Mouse (Mus musculus): Measurements from ENCODE around the gene Rbmy. TPM values are rescaled to one million over a fixed set of nuclear protein-coding genes. Genes with fewer than 3 reads are reported as not detected.
"Not testable (repeated sequence)": the region's sequence is repeated elsewhere in the genome, so short reads cannot be mapped to it uniquely, and the experiment has no call there.

Rbmy gene
- polyA plus RNA-seq (2012; rRNA removed): not detected in 2 replicates

DNA sequence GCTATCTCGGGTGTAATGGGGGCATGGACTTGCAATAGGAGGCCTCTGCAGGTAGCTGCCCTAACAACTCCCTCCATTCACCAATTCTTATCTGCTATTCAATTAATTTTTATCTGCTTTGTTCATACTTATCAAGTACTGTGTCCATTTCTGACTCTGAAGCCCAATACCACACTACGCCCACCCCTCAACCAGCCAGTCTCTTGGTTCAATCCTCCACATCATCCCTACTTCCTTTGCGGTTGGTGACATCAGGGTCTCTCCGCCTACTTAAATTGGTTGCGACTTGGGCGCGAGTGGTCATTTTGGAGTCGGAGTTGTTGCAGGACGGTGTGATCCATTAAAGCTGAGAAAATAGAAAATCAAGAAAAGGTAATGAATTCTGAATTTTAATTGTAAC, at the start of gene Rbmy, which contains the start of gene Gm10256:
TSS of gene Rbmy (plus strand) at position 301 of the 400 bp plus-strand sequence.
TSS of gene Gm10256 (plus strand) at position 320 of the 400 bp plus-strand sequence.
- H3K4me3 ChIP-seq (ENCODE audit: extremely low read depth, insufficient read depth, insufficient read length); DNase-seq (ENCODE audit: low read depth in 1 of 2, low spot score in 2 of 2); H3K27ac ChIP-seq (ENCODE audit: insufficient read depth, low read length); H3K4me1 ChIP-seq (ENCODE audit: control insufficient read depth, insufficient read depth, insufficient read length); H3K27me3 ChIP-seq (ENCODE audit: control insufficient read depth, insufficient read depth, low read length); H3K36me3 ChIP-seq (ENCODE audit: control insufficient read depth, insufficient read depth, low read length): not testable (repeated sequence)
- WGBS: no CpG with 5 or more reads among the region's 9 CpGs

- not testable (repeated sequence) for H3K36me3 ChIP-seq (ENCODE audit: control insufficient read depth, insufficient read depth, low read length); H3K4me3 ChIP-seq (ENCODE audit: extremely low read depth, insufficient read depth, insufficient read length); H3K4me1 ChIP-seq (ENCODE audit: control insufficient read depth, insufficient read depth, insufficient read length); H3K27ac ChIP-seq (ENCODE audit: insufficient read depth, low read length); DNase-seq (ENCODE audit: low read depth in 1 of 2, low spot score in 2 of 2); H3K27me3 ChIP-seq (ENCODE audit: control insufficient read depth, insufficient read depth, low read length)
- no CpG with 5 or more reads among the region's 8 CpGs for WGBS
Observed at GRCm38 (mm10) chrY:2796105-2796504, 34.4 kb upstream of the Rbmy start, which contains the start of gene Gm4064. Gm4064 (minus strand) TSS chrY:2796205.

Other genes with a start within 250 kb of the Rbmy start
- gene H2al2c, start 231.6 kb upstream of the Rbmy start, polyA plus RNA-seq (2012; rRNA removed): not detected in 2 replicates
- not detected in 2 replicates for gene Sry, start 167.0 kb upstream of the Rbmy start, polyA plus RNA-seq (2012; rRNA removed)
- not detected in 2 replicates for gene H2al2b, start 110.0 kb upstream of the Rbmy start, polyA plus RNA-seq (2012; rRNA removed)
- gene Gm4064, start 34.5 kb upstream of the Rbmy start, polyA plus RNA-seq (2012; rRNA removed): not detected in 2 replicates
- gene Gm10256, start within 50 bp of the Rbmy start, polyA plus RNA-seq (2012; rRNA removed): not detected in 2 replicates
- not detected in 2 replicates for gene Gm10352, start 70.3 kb downstream of the Rbmy start, polyA plus RNA-seq (2012; rRNA removed)
- not detected in 2 replicates for gene Gm29289, start 101.9 kb downstream of the Rbmy start, polyA plus RNA-seq (2012; rRNA removed)